Mouse (Mus musculus): ENCODE results near the gene Serhl.
"Not testable (repeated sequence)": the region's sequence is repeated elsewhere in the genome, so short reads cannot be mapped to it uniquely, and the experiment has no call there.

Serhl gene

GRCm38 (mm10) chr15:83085901-83086300 lies 3.4 kb upstream of the Serhl start:
- DNase-seq, result peak; percentile 25 to 58

DNA sequence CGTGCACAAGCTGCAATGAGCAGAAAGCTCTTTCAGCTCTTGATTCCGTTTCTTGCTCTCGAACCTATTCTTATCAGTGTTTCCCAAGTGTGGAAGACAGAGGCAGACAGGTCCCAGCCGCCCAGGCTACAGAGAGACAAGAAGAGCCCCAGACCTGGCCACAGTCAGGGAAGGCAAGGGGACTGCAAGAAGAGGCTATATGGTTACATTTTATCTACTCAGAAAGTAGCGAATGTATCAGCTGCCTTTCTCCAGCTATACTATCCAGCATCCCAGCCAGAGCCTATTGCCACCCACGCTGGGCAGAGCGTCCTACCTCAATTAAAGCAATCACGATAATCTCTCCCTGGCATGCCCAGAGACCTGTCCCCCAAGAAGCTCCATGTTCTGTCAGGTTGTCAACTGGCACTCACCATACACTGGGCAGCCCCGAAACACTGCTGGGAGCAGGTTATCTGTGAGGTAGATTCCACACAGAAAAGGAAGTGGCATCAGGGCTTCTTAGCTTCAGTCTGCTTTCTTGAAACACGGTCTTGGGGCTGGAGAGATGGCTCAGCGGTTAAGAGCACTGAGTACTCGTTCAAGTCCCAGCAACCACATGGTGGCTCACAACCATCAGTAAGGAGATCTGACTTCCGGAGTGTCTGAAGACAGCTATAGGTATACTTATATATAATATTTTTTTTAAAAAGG lies 2.5 kb upstream of the Serhl start:
- DNase-seq, result no peak

DNA sequence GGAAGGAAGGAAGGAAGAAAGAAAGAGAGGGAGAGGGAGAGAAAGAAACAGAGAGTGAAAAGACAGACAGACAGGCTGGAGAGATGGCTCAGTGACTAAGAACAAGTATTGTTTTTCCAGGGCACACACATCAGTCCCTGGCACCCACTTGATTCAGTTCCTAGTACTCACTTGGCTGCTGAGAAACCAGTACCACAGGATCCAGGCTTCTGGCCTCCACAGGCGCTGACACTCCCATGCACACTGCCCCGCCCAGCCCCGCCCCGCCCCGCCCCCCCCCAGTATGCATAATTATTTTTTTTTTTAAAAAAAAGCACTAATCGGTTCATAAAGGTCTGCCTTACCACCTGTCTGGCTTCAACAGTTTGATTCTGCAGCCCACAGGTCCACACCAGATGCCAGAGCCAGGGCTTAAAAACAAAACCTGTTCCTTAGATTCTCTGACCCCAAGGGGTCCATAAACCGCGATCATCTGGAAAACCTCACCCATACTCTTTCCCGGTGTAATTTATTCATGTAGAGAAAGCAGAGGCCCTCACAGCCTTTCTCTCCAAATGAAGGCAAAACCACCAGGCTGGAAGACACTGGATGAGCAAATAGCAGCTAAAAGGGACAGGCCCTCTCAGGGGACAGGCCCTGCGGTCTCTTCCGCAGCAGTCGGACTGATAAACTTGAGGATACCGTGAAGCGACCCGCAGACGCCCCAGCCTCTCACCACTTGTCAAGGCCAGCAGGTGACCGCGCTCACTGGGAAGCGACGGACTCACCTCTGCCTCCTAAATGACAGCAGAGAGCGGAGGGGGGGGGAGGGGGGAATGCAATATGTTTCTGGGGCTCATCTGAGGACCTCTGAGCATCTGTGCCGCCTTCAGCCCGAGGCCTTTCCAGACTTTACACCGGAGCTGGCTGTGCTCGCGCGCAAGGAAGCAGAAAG lies 544 bp upstream of the Serhl start:
- DNase-seq, result no peak

DNA sequence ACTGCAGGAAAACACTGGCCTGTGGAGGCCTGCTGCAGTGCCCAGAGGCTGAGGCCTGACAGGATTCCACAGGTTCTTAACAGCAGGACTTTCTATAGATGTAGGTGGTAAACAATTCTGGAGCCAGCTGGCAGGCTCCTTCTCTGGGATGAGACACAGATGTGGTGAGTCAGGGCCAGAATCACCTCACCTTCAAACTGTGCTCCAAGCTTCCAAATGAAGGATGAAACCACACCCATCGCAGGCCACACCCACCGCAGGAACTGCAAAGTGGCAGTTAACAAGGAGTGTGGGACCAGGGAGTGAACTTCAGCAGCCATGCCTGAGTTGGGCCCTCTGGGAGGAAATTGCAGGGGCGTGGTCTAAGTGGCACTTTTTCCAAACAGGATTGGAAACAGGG lies 1.6 kb downstream of the Serhl start:
- no peak for DNase-seq

GRCm38 (mm10) chr15:83093687-83094086 lies 4.4 kb downstream of the Serhl start:
- no peak for DNase-seq

- no peak for DNase-seq
Observed at GRCm38 (mm10) chr15:83095950-83096349, 6.6 kb downstream of the Serhl start.

GRCm38 (mm10) chr15:83099533-83100331 lies 10.4 kb downstream of the Serhl start:
- peak; percentile 95 to 97 for DNase-seq

DNA sequence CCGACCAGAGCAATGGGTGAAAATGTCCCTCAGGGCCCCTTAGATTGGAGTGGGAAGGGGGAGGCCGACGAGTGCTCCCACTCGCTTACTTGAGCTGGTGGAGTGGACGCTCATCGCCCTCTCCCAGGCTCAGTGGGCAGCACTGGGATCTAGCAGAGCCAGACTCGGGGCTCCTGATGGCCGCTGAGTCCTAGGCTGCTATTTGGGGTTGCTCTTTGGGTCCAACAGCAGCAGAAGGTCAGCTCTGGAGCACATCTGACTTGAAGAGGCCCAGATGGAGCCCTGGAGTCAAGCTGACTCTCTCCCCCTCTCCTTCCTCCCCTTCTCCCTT lies 11.0 kb downstream of the Serhl start:
- no peak for DNase-seq

GRCm38 (mm10) chr15:83103111-83103510 lies 13.8 kb downstream of the Serhl start:
- DNase-seq, result no peak

GRCm38 (mm10) chr15:83106426-83106825 lies 17.1 kb downstream of the Serhl start:
- DNase-seq, result no peak

- no peak for DNase-seq
Observed at GRCm38 (mm10) chr15:83107814-83108213, 18.5 kb downstream of the Serhl start.

GRCm38 (mm10) chr15:83111290-83111689 lies 22.0 kb downstream of the Serhl start:
- DNase-seq, result no peak

DNA sequence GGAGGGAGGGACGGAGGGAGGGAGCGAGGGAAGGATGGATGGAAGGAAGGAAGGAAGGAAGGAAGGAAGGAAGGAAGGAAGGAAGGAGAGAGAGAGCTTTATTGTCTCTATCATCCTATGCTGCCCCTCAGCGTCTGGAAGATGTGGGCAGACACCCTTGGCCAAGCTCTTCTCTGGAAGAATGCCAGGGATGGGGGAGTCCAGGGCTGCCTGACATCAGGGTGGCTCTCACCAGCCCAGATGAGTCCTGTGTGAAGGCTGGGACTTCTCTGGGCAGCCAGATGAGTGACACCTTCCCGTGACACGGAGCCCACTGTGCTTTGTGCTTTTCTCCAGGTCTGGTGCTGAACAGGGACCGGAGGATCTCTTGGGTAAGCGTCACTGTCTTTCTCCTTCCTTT lies 22.6 kb downstream of the Serhl start:
- no peak for DNase-seq

DNA sequence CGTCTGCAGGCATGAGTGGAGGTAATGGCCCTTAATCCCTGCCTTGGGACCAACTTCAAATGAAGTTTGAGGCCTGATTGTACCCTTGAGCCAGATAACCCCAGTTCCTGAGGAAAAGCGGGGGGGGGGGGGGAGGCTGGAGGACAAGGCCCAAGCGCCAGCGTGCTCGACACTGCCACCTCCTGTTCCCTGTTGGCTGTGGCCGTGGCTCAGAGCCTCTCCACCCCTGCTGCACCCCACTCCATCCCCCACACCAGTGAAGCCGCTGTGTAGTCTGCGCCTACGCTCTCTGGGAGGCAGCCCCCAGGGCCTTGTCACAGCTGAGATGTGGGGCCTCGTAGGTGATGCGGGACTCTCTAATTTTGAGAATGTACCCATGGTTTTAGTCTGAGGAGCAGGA lies 23.6 kb downstream of the Serhl start:
- DNase-seq, result peak; percentile 48 to 68

DNA sequence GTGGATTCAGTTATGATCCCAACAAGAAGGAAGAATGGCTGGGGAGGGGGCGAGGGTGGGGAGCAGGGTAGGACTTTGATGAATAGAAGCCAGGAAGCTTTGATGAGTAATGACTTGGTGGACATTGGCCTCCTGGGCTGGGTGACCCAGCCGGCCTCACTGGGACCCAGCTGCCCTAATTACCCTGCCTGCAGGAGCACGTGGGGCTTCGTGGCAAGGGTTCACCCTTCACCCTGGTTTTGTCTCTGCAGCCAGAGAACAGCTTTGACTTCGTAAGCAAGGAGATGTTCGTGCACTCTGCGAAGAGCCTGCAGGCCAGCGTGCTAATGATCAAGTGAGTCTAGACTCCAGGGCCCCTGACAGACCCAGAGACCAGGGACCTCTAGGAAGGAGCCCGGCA lies 24.8 kb downstream of the Serhl start:
- peak; percentile 40 to 60 for DNase-seq

DNA sequence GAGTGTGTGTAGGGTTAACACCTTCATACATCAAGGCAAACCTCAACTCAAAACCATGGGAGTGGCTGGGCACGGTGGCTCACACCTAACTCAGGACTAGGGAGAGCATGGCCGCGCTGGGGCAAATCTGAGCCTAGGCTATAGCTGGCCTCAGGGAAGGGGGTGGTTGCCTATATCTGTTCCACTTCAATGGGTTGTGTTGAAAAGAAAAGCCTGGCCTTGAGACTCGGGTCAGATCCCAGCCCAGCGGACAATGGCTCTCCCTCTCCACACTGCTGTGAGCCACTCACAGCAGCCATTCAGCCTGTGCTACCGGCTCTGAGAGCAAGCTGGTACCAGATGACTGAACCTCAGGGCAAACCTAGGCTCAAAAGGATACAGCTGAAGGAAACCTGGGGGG lies 25.8 kb downstream of the Serhl start:
- DNase-seq, result no peak

GRCm38 (mm10) chr15:83118360-83118759 lies 29.1 kb downstream of the Serhl start:
- DNase-seq, result peak; percentile 47 to 55

GRCm38 (mm10) chr15:83121709-83122565 lies 32.6 kb downstream of the Serhl start:
- no peak for DNase-seq

GRCm38 (mm10) chr15:83122566-83123145 lies 33.4 kb downstream of the Serhl start, which contains the start of gene Rrp7a:
Gene Rrp7a, minus strand, starts transcription at chr15:83122801.
- DNase-seq, result peak; percentile 91 to 95

DNA sequence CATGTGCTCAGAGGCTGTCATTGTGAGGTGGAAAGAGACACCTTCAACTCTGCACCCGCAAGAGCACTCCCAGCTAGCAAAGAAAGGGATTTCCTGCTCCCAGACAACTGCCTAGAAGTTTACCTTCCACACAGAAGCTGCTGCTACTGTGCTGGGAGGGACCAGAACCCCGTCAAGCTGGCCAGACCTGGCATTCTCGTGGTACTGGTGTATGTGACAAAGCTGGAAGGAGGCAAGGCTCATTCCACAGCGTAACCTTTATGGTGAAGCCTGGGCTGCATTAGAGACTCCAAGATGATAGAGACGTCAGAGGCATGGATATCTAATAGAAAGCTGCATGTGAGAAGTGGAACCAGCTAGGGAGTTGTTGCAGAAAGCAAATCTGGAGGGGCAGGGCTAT lies 35.3 kb downstream of the Serhl start:
- no peak for DNase-seq

- DNase-seq, result no peak
Observed at GRCm38 (mm10) chr15:83126582-83126981, 37.3 kb downstream of the Serhl start.

DNA sequence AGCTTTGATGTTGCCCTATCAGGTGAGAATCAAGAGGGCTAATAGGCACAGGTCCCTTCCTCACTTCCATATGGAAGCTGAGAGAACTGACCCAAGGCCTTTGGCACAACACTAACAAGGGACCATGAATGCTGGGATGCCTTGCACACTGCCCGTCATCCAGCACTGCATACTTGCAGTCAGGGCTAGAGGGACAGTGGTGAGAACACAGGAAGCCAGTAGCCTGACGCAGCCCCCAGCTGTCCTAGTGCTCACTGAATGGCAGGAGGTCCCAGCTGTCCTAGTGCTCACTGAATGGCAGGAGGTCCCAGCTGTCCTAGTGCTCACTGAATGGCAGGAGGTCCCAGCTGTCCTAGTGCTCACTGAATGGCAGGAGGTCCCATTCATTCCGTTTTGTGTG lies 37.7 kb downstream of the Serhl start:
- not testable (repeated sequence) for DNase-seq
